Mouse (Mus musculus): ENCODE results near the gene Rapgef1.

The Rapgef1 gene

GRCm38 (mm10) chr2:29647808-29648207 is 28.3 kb downstream of the Rapgef1 start:
- DNase-seq: no peak

DNA sequence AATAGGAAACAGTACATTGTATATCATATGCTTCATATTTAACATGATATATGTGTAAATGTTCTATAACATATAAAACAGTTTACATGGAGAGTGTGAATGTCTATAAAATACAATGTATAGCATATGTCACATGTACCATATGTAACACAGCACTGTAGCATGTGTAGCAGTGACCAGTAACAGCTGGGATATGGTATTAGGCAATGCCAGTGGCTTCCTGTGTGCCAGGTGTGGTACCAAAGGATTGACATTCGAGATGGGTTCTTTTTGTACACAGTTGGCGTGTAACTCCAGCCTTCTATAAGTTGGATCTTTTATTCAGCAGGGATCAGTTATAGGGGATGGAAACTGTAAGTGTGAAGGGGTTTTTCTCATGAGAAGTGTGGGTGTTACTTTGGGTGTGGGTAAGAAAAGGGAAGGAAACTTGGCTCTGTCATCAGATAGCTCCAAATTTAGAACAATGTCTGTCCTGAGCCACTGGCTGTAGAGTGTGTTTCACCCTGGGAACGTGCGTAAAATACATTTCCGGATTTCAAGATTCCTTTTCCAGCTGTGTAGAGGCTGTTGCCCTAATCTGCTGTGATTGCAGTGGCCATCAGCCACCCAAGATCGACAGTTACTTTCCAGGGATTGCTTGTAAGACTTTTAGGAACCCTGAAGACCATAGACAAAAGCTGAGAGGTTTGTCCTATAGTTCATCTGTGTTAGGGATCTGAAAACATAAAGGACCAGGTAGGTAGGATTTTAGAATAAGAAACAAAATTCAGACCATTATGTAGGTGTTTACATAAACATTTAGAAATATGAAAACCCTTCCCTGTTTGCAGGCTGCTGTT is 29.7 kb downstream of the Rapgef1 start:
- no peak for DNase-seq

GRCm38 (mm10) chr2:29649795-29650457 is 30.4 kb downstream of the Rapgef1 start:
- peak; percentile 59 for DNase-seq

- DNase-seq: no peak
Measured at GRCm38 (mm10) chr2:29651876-29652275, 32.4 kb downstream of the Rapgef1 start.

- no peak for DNase-seq
Measured at GRCm38 (mm10) chr2:29655433-29655832, 35.9 kb downstream of the Rapgef1 start.

- DNase-seq: no peak
Measured at GRCm38 (mm10) chr2:29656095-29656494, 36.6 kb downstream of the Rapgef1 start.

DNA sequence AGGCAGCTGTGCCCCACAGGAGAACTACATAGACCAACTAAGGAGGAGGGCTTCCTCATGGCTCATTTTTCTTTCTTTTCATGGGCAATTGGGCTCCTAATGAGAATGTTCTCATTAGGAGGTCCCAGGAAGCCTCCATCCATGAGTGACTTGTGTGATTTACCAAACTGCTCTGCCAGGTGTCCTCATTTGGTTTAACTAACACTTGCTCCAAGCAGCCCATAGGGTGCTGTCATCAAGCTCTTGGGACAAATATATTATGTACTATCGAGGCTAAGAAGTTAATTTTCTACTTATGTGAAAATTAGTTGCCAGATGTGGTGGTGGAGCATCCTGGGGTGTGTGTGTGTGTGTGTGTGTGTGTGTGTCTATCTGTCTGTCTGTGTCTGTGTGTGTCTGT is 37.6 kb downstream of the Rapgef1 start:
- DNase-seq: no peak

DNA sequence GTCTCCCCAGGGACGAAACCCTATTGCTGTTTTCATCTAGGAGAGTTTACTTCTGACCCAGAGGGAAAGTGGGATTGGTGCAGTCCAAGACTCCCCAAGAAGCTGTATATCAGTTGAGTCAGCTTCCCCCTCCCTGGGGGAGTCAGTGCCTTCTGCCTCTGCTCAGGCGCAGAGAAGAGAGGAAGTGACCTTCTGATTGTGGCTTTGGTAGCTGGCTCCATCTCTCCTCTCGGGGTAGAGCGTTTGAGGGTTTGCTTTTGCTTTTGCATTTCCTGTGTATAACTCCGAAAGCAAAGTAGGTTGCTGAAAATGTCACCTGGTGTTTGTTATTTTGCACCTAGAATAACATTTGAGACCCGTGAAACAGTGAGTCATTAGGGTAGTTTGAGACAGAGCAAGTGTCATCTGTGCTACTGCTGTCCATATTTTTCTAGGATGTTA is 42.3 kb downstream of the Rapgef1 start:
- peak; percentile 81 for DNase-seq

- peak; percentile 47 for DNase-seq
Measured at GRCm38 (mm10) chr2:29663260-29663877, 43.8 kb downstream of the Rapgef1 start.

DNA sequence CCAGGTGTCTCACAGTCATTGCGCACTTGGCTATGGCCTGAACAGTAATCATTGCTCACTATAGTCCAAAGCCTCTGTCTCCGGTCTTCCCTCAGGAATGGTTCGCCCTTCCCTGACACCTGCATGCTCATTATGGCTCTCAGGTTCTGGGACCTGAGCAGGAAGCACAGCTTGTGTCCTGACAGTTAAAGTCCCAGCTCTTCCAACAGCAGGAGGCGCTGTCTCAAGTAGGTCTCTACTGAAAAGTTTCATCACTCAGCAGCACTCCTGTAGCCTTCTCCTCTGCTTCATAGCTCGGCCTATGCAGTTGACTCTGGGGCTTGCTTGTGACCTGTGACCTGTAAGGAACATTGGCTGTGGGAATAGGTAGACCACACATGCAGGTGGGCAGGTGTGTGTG is 45.9 kb downstream of the Rapgef1 start:
- DNase-seq: peak; percentile 62

DNA sequence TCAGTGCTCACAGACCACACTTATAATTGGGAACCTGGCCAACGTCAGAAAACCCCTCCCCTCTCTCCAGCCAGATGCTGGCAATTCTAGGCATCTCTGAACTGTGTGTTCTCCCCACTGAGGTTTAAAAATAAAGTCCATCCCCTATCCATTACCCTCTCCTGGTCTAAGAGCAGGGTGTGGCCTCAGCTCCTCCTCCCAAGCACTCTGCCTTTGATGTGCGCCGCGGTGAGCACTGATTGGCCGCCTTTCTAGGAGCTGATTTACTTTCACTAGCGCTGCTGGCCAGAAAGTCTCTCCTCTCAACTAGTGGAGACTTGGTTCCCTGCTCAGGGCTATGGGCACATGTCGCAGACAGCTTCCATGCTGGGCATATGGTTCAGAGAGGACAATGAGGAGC is 47.1 kb downstream of the Rapgef1 start:
- DNase-seq: no peak

DNA sequence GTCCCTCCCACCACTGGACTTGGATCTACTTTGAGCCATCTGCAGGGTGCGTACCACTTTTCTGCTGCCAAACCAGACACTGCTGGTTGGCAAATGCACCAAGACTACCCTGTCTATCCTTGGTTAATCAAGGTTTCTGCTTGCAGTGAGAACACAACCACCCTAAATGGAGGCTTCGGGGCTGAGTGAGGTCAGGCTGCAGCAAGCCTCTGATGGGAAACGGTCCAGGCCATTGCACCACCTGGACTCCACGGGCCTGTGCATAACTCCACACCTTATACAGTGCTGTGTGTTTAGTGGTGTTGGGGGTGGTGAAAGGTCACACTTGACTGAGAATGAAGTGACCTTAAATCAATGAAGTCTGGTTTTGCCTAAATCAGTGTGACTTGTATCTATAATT is 47.6 kb downstream of the Rapgef1 start:
- DNase-seq: no peak

DNA sequence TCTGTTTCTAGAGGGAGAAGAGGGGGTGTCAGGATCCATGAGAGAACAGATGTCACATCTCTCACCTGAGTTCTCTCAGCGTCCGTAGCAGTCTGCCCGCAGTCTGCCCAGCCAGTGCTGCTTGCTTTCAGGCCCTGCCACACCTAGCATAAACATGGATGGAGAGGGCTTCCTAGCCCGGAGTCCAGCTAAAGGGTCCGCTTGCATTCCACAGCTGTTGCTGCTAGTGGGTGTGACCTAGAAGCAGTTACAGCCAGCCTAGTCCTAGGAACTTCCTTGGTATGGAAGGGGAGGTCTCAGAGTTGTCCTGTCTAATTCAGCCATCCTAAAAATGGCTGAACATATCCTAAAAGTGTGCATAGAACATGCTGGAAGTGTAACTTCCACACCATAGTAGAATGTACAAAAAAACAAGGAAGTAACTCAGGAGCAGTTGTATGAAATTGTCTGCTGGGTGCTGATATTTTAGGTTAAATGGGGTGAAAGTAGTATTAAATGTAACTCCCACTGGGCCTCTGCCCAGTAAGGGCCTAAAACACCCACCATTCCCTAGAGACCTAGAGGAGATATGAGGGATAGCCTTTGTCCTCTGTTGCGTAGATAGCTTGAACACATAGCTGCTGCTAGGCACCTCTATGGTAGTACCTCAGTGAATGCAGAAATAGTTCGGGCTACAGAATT is 48.6 kb downstream of the Rapgef1 start:
- no peak for DNase-seq

DNA sequence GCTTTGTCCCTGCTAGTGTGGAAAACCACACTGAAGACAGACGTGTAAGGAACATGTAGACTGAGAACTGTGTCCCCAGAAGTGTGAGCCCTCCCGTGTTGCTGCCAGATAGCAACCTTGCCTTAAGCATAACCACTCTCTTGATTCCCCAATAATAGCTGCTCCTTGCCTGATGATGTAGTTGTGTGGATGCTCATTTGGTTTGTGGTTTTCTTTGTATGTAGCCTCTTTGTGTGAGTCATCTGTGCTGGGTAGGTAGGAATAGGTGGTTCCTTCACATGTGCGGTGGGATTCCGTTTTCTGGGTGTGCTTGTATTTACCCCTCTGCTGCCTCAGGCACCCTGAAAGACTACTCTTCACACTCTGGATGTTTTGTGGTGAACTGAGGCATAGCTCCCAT is 49.4 kb downstream of the Rapgef1 start:
- DNase-seq: no peak

GRCm38 (mm10) chr2:29669711-29670110 is 50.2 kb downstream of the Rapgef1 start:
- DNase-seq: no peak

DNA sequence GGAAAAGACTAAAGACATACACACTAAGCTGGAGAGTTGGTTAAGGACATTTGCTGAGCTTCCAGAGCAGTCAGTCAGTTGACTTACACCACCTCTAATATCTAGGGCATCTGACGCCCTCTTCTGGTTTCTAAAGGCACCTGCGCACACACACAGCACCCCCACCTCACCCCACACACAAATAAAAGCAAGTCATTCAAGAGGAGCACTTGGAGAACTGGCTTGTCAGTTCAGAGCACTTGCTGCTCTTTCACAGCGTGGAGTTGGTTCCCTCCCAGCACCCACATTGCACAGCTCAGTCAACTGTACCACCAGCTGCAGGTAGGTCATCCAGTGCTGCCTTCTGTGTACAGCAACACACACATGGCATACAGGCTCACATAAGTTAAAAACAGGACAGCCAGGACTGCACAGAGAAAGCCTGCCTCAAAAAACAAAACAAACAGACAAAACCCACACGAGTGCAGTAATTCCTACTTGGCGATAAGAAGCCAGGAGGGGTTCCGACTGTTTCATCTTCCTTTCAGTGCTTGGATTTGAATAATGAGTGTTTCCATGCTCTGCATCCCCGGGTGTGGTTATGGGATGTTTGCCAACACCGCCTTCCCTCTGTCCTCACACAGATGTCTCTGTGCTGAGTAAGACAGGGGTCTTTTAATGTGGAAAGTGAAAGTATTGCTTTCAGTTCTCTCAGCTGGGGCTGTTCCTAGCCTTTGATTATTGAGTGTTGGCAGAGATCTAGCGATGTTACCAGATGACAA is 50.9 kb downstream of the Rapgef1 start:
- DNase-seq: peak; percentile 85

DNA sequence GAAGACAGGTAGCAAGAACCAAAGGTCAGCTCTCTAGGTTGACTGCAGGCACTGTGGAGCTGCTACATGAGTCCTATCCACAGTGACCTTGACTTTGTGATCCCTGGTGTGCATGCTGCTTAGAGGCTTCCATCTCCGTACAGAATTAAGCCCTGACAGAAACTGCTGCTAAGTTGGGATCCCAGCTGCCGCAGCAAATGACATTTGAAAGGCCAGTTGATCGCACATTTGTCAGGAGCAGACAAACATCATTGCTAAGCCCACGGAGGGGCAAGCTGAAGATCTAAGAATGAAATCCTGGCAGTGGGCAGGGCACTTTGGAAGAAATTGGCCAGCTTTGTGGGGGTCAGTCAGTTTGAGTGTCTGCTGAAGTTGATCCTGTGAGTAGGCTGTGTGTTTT is 51.9 kb downstream of the Rapgef1 start:
- DNase-seq: no peak

DNA sequence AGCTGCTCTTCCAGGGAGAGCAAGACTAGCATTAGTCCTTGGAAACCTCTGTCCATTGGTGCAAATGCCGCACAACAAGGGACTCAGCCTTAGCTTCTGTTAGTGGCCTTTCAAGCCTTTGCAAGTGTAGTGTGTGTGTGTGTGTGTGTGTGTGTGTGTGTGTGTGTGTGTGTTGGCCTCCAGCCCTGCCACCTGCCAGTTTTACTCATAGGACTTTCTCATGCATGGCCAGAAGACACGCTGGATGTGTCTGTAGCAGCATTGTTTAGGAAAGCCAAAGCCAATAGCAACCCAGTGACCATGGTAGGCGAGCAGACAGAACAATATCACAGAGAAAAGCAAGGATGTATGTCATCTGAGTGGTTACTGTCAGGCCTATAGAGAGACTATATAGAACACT is 52.3 kb downstream of the Rapgef1 start:
- no peak for DNase-seq

DNA sequence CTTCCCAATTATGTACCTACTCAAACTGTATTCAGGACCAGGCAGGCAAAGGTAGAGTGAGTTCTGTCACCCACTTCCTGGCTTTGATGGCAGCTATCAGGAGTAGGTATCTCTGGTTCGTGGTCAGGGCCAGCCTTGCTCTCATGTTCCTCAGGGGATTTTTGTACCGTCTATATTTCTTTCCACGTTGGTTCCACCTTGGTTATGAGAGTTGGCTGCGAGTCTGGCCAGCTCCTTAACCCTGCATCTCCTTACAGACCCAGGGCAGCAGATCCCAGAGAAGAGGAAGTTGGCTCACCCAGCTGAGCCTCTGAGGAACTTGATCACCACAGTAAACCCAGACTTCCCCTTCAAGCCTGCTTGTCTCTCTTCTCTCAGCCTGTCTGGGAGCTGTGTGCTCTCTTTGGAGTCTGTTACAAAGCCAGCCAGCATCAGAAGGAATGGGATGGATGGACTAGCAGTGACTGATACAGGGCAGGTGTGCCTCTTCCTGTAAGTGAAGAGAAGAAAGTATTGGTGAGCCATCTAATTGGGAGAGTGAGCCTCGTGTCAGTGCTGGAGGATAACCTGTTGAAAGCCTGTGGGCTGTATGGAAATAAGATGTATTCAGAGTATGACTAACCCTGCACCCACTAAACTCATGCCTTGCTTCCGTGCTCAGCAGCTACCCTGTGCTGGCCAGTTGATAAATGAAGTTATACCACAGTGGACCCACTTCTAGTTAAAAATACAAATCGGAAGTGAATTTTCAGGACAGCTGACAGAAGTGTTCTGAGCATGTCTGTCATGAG is 53.4 kb downstream of the Rapgef1 start:
- peak; percentile 62 for DNase-seq

DNA sequence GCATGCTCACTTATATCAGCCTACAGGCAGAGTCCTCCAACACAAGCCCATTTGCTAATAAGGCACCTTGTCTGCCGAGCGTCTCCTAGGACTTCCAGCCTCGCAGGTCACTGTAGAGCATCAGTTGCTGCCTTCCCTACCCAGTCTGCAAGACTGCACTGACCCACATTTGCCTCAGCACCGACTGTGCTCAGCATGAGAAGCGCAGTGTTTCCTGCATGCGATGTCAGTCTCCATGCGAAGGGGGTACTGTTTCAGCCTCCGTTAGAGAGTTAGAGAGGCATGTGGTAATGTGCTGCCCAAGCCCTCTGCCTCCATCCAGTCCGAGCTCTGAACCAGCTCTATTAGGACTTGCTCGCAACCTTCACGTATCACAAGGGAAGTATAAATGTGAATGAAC is 54.6 kb downstream of the Rapgef1 start:
- no peak for DNase-seq

DNA sequence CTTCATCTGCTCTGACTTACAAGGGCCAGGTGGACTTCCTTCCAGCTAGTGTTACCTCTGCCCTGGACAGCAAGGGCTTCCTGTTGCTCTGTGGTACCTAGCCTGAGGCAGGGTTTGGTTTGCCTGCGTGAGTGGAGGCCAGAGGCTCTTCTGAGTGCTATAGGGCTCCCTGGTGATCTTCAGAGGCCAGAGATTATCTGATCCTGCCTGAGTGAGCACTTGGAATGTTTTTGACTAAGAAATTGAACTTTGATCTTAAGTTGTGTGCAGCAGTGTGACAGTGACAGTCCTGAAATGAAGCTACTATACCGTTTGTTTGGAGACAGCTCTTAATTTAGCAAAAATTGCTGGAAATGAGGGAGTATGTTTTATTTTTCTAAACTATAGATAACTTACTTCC is 55.0 kb downstream of the Rapgef1 start:
- DNase-seq: no peak

DNA sequence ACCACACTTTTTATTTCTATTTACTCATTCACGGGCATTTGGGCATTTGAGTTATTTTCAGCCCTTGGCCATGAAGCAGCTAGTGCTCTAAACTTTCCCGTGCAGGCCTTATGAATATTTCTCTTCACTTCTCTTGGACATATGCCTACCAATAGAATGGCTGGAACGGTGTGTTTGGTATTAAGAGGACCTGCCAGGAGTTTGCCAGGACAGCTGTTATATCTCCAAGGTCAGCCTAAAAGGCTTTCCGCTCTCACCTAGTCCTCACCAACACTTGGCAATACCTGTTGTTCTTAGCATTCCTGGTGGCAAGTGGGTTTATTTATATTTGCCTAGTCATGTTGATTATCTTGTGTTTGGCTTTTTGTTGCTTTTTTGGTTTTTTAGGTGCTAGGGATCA is 56.3 kb downstream of the Rapgef1 start:
- DNase-seq: no peak

Measured in thymus, postnatal 25 days (tissue).